Mouse (Mus musculus): ENCODE measurements around the gene Rab40c. TPM values are rescaled to one million over a fixed set of nuclear protein-coding genes. Genes with fewer than 3 reads are reported as not detected.

The Rab40c gene
- polyA plus RNA-seq, 1 experiment = 34.8 TPM

DNA sequence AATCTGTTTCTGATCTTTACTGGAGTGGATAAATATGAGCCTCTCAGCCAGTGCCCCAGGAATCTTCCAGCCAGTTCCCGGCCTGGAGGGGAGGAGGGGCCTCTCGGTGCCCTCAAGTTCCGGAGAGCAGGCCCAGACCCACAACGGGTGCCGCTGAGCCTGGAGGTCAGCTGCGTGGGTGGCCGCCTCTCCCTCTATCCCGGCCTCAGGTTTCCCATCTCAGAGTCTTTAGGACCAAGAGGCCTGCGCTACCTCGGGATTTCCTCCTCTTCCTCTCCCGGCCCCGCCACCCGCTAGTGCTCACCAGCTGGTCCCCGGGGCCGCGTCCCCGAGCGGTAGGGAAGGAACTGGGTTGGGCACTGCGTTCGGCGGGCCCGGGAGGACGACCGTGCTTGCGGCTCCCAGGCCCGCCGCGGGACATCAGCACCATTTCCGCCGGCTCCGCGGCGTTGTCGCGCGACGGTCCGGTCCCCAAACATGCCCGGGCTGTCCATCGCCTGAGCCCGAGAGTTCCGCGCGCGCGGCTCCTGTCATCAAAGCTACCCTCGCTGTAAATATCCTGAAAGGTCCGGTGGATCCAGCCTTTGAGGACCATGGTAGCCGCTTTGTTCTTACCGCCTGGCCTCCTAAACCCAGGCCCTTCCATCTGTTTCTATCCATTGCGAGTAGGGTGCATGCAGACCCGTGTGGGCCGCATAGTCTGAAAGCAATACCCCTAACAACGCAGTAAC is 22.1 kb upstream of the Rab40c start:
- Histone ChIP-seq H3K4me3 (ENCODE audit: insufficient read depth, low read depth, low read length) (peak overlapping the region; percentile 91), H3K36me3 (ENCODE audit: control insufficient read depth, insufficient read depth, low read length) (no peaks in the 10 kb centered on the region), H3K4me1 (ENCODE audit: control insufficient read depth, insufficient read depth, low read length) (peaks cover 12% of the 10 kb centered on the region; the same call in 1 of the 2 replicates), H3K27ac (ENCODE audit: insufficient read depth, low read depth, low read length) (peak overlapping the region; percentile 94), H3K27me3 (replicated peaks; ENCODE audit: control insufficient read depth, insufficient read depth, low read length) (no peaks in the 10 kb centered on the region)
- TF ChIP-seq POLR2A (IDR thresholded peaks at IDR 0.05; ENCODE audit: low read depth, low read length) = peak; percentile 20
- TF ChIP-seq CTCF (conservative IDR thresholded peaks at IDR 0.05; ENCODE audit: insufficient read depth, insufficient read length, low read depth, low read length) = no peak
- peak; percentile 84 for DNase-seq
- 2% methylated on average over 54 of the region's 54 CpGs for WGBS

DNA sequence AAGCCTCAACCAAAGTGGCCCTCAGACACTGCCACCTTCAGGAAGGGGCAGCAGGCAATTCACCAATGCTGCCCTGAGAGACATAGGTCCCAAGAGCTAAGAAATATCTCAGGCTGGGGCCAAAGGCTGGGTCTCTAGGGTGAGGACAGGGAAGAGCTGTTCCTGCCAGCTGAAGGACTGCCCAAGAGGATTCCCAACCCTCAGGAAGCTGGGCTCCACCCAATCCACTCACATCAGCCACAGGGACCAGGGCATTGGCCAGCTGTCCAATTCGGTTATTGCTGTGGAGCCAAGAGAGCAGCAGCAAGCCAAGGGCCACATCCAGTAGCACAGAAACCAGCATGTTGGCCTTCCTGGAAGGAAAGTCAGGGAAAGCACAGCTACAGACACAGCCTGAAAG is 15.0 kb upstream of the Rab40c start:
- H3K36me3 ChIP-seq (ENCODE audit: control insufficient read depth, insufficient read depth, low read length) = no peaks in the 10 kb centered on the region; the same call in 1 of the 2 replicates

DNA sequence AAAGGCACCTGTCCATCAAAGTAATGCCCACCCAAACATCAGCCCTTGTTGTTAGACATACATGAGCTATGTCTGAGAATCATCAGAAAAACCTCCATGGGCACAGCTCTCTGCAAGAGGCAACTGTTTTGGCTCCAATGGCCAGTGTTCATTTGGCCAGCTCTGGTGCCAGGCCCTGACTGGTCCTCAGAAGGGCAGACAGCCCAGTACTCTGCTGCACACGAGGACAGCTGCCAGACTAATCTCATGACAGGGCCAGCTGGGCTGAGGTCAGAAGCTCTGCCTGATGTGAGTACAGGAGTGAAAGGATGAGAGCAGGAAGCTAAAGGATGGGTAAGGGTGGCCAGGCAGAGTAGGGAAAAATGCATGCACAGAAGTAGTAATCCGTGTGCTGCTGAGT is 5.8 kb upstream of the Rab40c start:
- Histone ChIP-seq H3K36me3 (ENCODE audit: control insufficient read depth, insufficient read depth, low read length) (no peaks in the 10 kb centered on the region), H3K27me3 (replicated peaks; ENCODE audit: control insufficient read depth, insufficient read depth, low read length) (no peaks in the 10 kb centered on the region), H3K27ac (ENCODE audit: insufficient read depth, low read depth, low read length) (no peak overlapping the region), H3K4me3 (ENCODE audit: insufficient read depth, low read depth, low read length) (no peak overlapping the region), H3K4me1 (ENCODE audit: control insufficient read depth, insufficient read depth, low read length) (no peaks in the 10 kb centered on the region)
- TF ChIP-seq POLR2A (IDR thresholded peaks at IDR 0.05; ENCODE audit: low read depth, low read length) = no peak
- TF ChIP-seq CTCF (conservative IDR thresholded peaks at IDR 0.05; ENCODE audit: insufficient read depth, insufficient read length, low read depth, low read length) = no peak
- WGBS = 63% methylated on average over 2 of the region's 2 CpGs
- DNase-seq = peak; percentile 21

More for the DNA sequence above, 15.0 kb upstream of the Rab40c start:
- H3K27me3 ChIP-seq (replicated peaks; ENCODE audit: control insufficient read depth, insufficient read depth, low read length) = no peaks in the 10 kb centered on the region
- H3K4me3 ChIP-seq (ENCODE audit: insufficient read depth, low read depth, low read length) = no peak overlapping the region
- DNase-seq = no peak
- H3K4me1 ChIP-seq (ENCODE audit: control insufficient read depth, insufficient read depth, low read length) = no peaks in the 10 kb centered on the region
- no peak overlapping the region for H3K27ac ChIP-seq (ENCODE audit: insufficient read depth, low read depth, low read length)
- TF ChIP-seq CTCF (conservative IDR thresholded peaks at IDR 0.05; ENCODE audit: insufficient read depth, insufficient read length, low read depth, low read length) (no peak), POLR2A (IDR thresholded peaks at IDR 0.05; ENCODE audit: low read depth, low read length) (no peak)
- WGBS = 91% methylated on average over 1 of the region's 1 CpGs

DNA sequence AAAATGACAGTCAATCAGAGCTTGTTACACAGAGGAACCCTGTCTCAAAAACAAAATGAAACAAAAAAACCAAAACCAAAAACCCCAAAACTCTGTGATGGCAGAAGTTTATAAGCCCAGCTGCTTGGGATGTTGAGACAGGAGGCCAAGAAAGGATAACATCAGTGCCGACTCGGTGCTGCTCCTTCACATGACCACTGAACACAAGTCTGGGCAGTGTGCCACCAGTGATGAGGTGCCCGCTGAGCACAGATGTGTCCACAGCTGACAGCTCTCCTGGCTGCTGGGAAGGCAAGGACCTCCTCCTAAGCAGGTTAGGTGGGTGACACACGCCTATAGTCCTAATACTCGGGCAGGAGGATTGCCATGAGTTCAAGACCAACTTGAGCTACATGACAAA is 2.6 kb upstream of the Rab40c start:
- no peaks in the 10 kb centered on the region for H3K36me3 ChIP-seq (ENCODE audit: control insufficient read depth, insufficient read depth, low read length)
- 56% methylated on average over 5 of the region's 5 CpGs for WGBS
- peak; percentile 56 for DNase-seq
- no peak overlapping the region for H3K27ac ChIP-seq (ENCODE audit: insufficient read depth, low read depth, low read length)
- no peak overlapping the region for H3K4me3 ChIP-seq (ENCODE audit: insufficient read depth, low read depth, low read length)
- TF ChIP-seq POLR2A (IDR thresholded peaks at IDR 0.05; ENCODE audit: low read depth, low read length) (no peak), CTCF (conservative IDR thresholded peaks at IDR 0.05; ENCODE audit: insufficient read depth, insufficient read length, low read depth, low read length) (no peak)
- H3K4me1 ChIP-seq (ENCODE audit: control insufficient read depth, insufficient read depth, low read length) = peaks cover 4% of the 10 kb centered on the region; the same call in 1 of the 2 replicates
- H3K27me3 ChIP-seq (replicated peaks; ENCODE audit: control insufficient read depth, insufficient read depth, low read length) = no peaks in the 10 kb centered on the region

DNA sequence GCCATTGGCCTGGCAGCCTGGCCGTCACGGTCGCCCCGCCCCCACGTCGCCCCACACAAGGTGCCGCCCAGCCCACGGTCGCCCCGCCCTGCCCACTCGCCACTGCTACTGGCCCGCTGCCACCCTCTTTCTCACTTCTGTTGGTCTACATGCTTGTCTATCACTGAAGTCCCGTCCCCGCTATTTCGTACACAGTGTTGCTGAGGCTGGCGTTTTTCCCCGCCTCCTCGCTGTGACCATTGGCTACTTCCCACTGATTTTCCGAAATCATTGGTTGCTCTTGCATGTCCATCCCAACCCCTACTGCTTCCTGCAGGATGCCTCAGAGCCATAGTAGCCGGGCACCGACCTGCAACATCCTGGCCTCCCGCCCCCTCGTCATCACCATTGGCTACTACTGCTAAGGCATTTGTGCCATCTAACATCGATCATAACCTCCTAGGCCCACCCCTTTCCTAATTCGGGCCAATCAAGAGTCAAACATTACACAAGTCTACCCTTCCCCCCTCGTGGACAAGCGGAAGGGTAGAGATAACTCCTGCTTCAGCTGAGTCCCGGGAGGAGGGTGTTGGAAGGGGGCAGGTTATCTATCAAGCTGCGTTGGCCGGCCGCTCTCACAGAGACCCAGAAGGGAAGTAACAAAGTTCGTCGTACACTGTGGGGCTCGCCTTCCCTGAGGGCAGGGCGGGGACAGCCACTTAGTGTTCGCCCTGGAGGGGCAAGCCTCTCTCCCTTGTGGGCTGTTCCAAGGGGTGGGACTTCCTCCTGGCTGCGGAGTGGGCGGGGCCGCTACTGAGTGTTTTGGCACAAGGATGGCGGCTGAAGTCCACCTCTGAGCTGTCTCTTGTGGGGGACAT is 487 bp upstream of the Rab40c start:
- H3K27me3 ChIP-seq (replicated peaks; ENCODE audit: control insufficient read depth, insufficient read depth, low read length) = no peaks in the 10 kb centered on the region
- under 1% methylated on average over 39 of the region's 40 CpGs for WGBS
- TF ChIP-seq CTCF (conservative IDR thresholded peaks at IDR 0.05; ENCODE audit: insufficient read depth, insufficient read length, low read depth, low read length) = 0 out of 2 replicates have a peak, but pooled peaks have one; percentile 3
- peak; percentile 19 for TF ChIP-seq POLR2A (IDR thresholded peaks at IDR 0.05; ENCODE audit: low read depth, low read length)
- no peaks in the 10 kb centered on the region for H3K36me3 ChIP-seq (ENCODE audit: control insufficient read depth, insufficient read depth, low read length)
- peak overlapping the region; percentile 96 for H3K27ac ChIP-seq (ENCODE audit: insufficient read depth, low read depth, low read length)
- H3K4me3 ChIP-seq (ENCODE audit: insufficient read depth, low read depth, low read length) = peak overlapping the region; percentile 71
- peaks cover 4% of the 10 kb centered on the region; the same call in 1 of the 2 replicates for H3K4me1 ChIP-seq (ENCODE audit: control insufficient read depth, insufficient read depth, low read length)
- DNase-seq = peak; percentile 100

DNA sequence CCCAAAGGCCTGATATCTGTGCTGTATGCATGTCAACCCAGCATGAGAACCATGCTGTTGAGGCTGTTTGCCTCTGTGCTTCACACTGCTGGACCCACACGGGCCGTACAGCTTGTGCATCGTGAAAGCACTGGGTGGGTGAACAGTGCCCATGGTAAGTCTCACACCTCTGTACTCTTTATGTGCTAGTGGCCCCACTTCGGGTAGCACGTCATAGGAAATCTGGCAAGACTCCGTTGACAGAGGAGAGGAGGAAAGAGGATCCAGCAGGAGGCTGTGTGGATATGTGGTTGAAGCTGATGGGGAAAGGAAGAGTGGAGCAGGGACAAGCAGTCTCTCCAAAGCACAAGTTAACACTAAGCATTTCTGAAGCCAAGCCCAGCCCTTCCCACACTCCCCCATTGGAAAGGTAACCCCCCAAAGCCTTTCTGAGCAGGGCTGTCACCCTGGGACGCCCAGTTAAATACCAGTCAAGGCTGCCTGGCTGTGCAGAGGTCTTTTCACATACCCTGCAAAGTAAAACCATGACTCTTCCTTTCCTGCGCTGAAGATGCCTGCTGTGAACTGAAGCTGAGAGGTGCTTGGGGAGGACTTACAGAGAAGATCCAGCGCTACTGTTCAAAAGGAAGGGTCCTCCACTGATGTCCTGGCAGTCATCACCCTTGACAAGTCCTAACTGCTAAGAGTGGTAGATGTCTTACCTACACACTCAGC is 1.3 kb downstream of the Rab40c start:
- H3K36me3 ChIP-seq (ENCODE audit: control insufficient read depth, insufficient read depth, low read length) = no peaks in the 10 kb centered on the region
- peak overlapping the region; percentile 96 for H3K4me3 ChIP-seq (ENCODE audit: insufficient read depth, low read depth, low read length)
- peaks cover 20% of the 10 kb centered on the region; the same call in 1 of the 2 replicates for H3K4me1 ChIP-seq (ENCODE audit: control insufficient read depth, insufficient read depth, low read length)
- TF ChIP-seq POLR2A (IDR thresholded peaks at IDR 0.05; ENCODE audit: low read depth, low read length) = no peak
- no peak for TF ChIP-seq CTCF (conservative IDR thresholded peaks at IDR 0.05; ENCODE audit: insufficient read depth, insufficient read length, low read depth, low read length)
- H3K27me3 ChIP-seq (replicated peaks; ENCODE audit: control insufficient read depth, insufficient read depth, low read length) = no peaks in the 10 kb centered on the region
- no peak overlapping the region for H3K27ac ChIP-seq (ENCODE audit: insufficient read depth, low read depth, low read length)
- WGBS = 75% methylated on average over 9 of the region's 9 CpGs
- no peak for DNase-seq
